Mouse (Mus musculus): ENCODE measurements at regions not wholly inside any gene's neighbourhood (a gene's known extent, or its start where the extent isn't known, plus 50 kb on each side); places are given as distances from the start of the nearest gene placed in this dataset.

DNA sequence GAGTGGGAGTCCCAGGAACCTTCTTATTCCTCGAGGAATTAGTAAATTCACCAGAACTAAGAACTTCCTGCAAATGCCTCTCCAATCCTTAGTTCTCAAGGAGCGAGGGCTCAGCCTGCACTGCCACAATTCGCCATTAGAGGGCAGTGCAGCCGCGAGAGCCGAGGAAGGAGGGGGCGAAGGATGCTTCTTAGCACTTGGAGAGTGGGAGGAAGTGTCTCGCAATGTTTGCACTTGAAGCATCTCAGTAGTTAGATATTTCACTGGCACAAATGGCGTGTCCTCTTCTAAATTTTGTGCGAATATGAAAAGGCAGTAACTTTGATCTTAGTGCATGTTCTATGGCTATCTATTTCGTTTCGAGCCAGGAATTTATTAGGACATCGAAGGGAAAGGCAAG, 59.0 kb upstream of the Slc30a5 start:
- TF ChIP-seq CTCF (IDR thresholded peaks at IDR 0.05; ENCODE audit: low read depth, low read length) (peak; percentile 96), POLR2AphosphoS5 (IDR thresholded peaks at IDR 0.05; ENCODE audit: insufficient replicate concordance, low read depth, low read length) (no peak), TAL1 (conservative IDR thresholded peaks at IDR 0.05; ENCODE audit: low read depth, low read length) (no peak), GATA2 (IDR thresholded peaks at IDR 0.05; ENCODE audit: borderline replicate concordance, low read depth, low read length) (no peak), GATA1 (IDR thresholded peaks at IDR 0.05; ENCODE audit: borderline replicate concordance, low read length) (no peak)
- peaks cover 28% of the 10 kb centered on the region for H3K27me3 ChIP-seq (ENCODE audit: insufficient read depth, low read length)
- ATAC-seq (ENCODE audit: extremely low read depth, insufficient number of reproducible peaks, low FRiP score, poor library complexity, severe bottlenecking) (peak; percentile 40; the same call in 1 of the 2 replicates), DNase-seq (ENCODE audit: low spot score) (peak; percentile 36)
- H3K9me3 ChIP-seq (replicated peaks) = no peaks in the 10 kb centered on the region
- H3K36me3 ChIP-seq (replicated peaks) = no peaks in the 10 kb centered on the region
- no peaks in the 10 kb centered on the region; the same call in none of the 2 replicates for H3K4me1 ChIP-seq (ENCODE audit: insufficient read depth, low read depth, low read length)
- H3K4me3 ChIP-seq (ENCODE audit: low read depth, low read length) = no peak overlapping the region

DNA sequence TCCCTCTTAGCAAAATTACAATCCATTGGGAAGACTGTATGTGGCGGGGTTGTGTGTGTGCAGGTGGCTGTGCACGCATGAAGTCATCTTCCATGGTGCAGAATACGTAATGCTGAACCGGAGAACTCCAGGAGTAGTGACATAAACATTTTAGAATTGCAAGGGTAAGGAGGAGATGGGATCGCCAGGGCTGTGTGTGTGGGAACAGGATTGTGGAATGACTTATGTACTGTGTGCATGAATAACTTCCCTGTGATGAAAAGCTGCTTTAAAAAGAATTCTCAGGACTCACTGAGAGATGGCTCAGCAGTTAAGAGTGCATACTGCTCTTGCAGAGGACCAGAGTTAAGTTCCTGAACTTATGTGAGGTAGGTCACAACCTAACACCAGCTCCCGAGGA, 57.2 kb upstream of the Slc30a5 start:
- TF ChIP-seq POLR2AphosphoS5 (IDR thresholded peaks at IDR 0.05; ENCODE audit: insufficient replicate concordance, low read depth, low read length) (no peak), TAL1 (conservative IDR thresholded peaks at IDR 0.05; ENCODE audit: low read depth, low read length) (no peak), CTCF (IDR thresholded peaks at IDR 0.05; ENCODE audit: low read depth, low read length) (no peak), GATA1 (IDR thresholded peaks at IDR 0.05; ENCODE audit: borderline replicate concordance, low read length) (no peak), GATA2 (IDR thresholded peaks at IDR 0.05; ENCODE audit: borderline replicate concordance, low read depth, low read length) (no peak)
- no peak overlapping the region for H3K4me3 ChIP-seq (ENCODE audit: low read depth, low read length)
- H3K9me3 ChIP-seq (replicated peaks) = no peaks in the 10 kb centered on the region
- no peaks in the 10 kb centered on the region; the same call in none of the 2 replicates for H3K4me1 ChIP-seq (ENCODE audit: insufficient read depth, low read depth, low read length)
- H3K36me3 ChIP-seq (replicated peaks) = no peaks in the 10 kb centered on the region
- no peak for ATAC-seq (ENCODE audit: extremely low read depth, insufficient number of reproducible peaks, low FRiP score, poor library complexity, severe bottlenecking)
- no peak for DNase-seq (ENCODE audit: low spot score)
- H3K27me3 ChIP-seq (ENCODE audit: insufficient read depth, low read length) = peaks cover 29% of the 10 kb centered on the region

DNA sequence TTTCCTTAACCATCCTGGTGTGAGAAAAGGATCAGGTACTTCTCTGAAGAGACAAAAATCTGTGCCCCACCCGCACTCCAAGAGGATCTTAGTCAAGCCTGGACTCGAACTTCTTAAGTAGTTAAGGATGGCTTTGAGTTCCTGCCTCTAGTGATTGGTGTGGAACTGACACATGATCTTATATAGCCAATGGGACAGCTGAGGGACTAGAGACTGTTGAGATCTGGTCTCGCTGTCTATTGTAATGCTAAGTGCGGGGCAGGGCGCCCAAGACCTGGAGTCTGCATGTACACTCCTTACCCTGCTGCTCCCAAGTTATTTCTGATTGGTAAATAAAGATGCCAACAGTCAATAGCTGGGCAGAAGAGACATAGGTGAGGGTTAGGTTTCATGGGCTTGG, 55.3 kb upstream of the Slc30a5 start:
- no peaks in the 10 kb centered on the region; the same call in none of the 2 replicates for H3K4me1 ChIP-seq (ENCODE audit: insufficient read depth, low read depth, low read length)
- TF ChIP-seq GATA2 (IDR thresholded peaks at IDR 0.05; ENCODE audit: borderline replicate concordance, low read depth, low read length) (no peak), CTCF (IDR thresholded peaks at IDR 0.05; ENCODE audit: low read depth, low read length) (no peak), GATA1 (IDR thresholded peaks at IDR 0.05; ENCODE audit: borderline replicate concordance, low read length) (no peak), POLR2AphosphoS5 (IDR thresholded peaks at IDR 0.05; ENCODE audit: insufficient replicate concordance, low read depth, low read length) (no peak), TAL1 (conservative IDR thresholded peaks at IDR 0.05; ENCODE audit: low read depth, low read length) (no peak)
- H3K27me3 ChIP-seq (ENCODE audit: insufficient read depth, low read length) = peaks cover 27% of the 10 kb centered on the region
- no peak for ATAC-seq (ENCODE audit: extremely low read depth, insufficient number of reproducible peaks, low FRiP score, poor library complexity, severe bottlenecking)
- no peak overlapping the region for H3K4me3 ChIP-seq (ENCODE audit: low read depth, low read length)
- no peak for DNase-seq (ENCODE audit: low spot score)
- no peaks in the 10 kb centered on the region for H3K36me3 ChIP-seq (replicated peaks)
- H3K9me3 ChIP-seq (replicated peaks) = no peaks in the 10 kb centered on the region

DNA sequence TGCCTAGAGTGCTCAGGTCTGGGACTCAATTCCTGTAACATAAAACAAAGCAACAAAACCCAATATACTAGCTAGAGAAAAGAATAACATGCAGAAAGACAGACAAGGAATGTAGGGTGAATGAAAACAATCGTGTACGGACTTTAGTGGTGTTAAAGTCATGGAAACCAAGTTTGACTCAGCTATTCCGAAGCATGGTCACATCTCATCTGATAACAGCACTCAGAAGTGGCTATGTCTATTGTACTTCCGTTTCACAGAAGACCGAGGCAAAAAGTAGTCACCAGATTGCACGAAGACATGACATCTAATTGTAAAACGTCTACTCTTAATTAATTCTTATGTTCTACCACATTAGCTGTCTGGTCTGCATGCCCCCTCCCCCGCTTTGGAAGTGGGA, 50.5 kb upstream of the Slc30a5 start:
- Histone ChIP-seq H3K9me3 (replicated peaks) (no peaks in the 10 kb centered on the region), H3K36me3 (replicated peaks) (no peaks in the 10 kb centered on the region), H3K27me3 (ENCODE audit: insufficient read depth, low read length) (peaks cover 30% of the 10 kb centered on the region), H3K4me1 (ENCODE audit: insufficient read depth, low read depth, low read length) (no peaks in the 10 kb centered on the region), H3K4me3 (ENCODE audit: low read depth, low read length) (no peak overlapping the region)
- TF ChIP-seq GATA2 (IDR thresholded peaks at IDR 0.05; ENCODE audit: borderline replicate concordance, low read depth, low read length) = no peak
- no peak for TF ChIP-seq POLR2AphosphoS5 (IDR thresholded peaks at IDR 0.05; ENCODE audit: insufficient replicate concordance, low read depth, low read length)
- no peak for TF ChIP-seq TAL1 (conservative IDR thresholded peaks at IDR 0.05; ENCODE audit: low read depth, low read length)
- TF ChIP-seq CTCF (IDR thresholded peaks at IDR 0.05; ENCODE audit: low read depth, low read length) = no peak
- TF ChIP-seq GATA1 (IDR thresholded peaks at IDR 0.05; ENCODE audit: borderline replicate concordance, low read length) = no peak
- DNase-seq (ENCODE audit: low spot score) (no peak), ATAC-seq (ENCODE audit: extremely low read depth, insufficient number of reproducible peaks, low FRiP score, poor library complexity, severe bottlenecking) (no peak)

Data from G1E (cell line).